Mouse (Mus musculus): ENCODE data around the gene Pcsk2.

GRCm38 (mm10) chr2:143603071-143603470, 57.1 kb downstream of the Pcsk2 start:
- TF ChIP-seq CTCF (IDR thresholded peaks at IDR 0.05; ENCODE audit: borderline replicate concordance, control insufficient read depth, extremely low read depth, insufficient read depth, low read length, poor library complexity), result no peak
- TF ChIP-seq POLR2A (IDR thresholded peaks at IDR 0.05; ENCODE audit: control insufficient read depth, extremely low read depth, insufficient read depth, low read length, poor library complexity), result no peak
